Mouse (Mus musculus): ENCODE data around the gene Doc2a. TPM values are rescaled to one million over a fixed set of nuclear protein-coding genes. Genes with fewer than 3 reads are reported as not detected.
A peak's percentile ranks its signal among the peaks of the same experiment; 100 is the strongest.

Doc2a gene
- polyA plus RNA-seq, 1 experiment from 2014 or later: 0.89 TPM

GRCm38 (mm10) chr7:126821835-126822511 lies 25.2 kb upstream of the Doc2a start:
- Histone ChIP-seq H3K4me1 (ENCODE audit: control insufficient read depth, insufficient read depth, low read length) (0 out of 2 replicates have a peak, but pooled peaks cover 3% of the 10 kb centered on the region), H3K9me3 (replicated peaks; ENCODE audit: control insufficient read depth, low read length) (no peaks in the 10 kb centered on the region), H3K27ac (ENCODE audit: low read length) (no peak overlapping the region), H3K27me3 (ENCODE audit: control insufficient read depth, insufficient read depth, low read length) (peaks cover 22% of the 10 kb centered on the region), H3K4me2 (ENCODE audit: low read depth, low read length) (no peak overlapping the region), H3K36me3 (ENCODE audit: control insufficient read depth, insufficient read depth, low read length) (no peaks in the 10 kb centered on the region), H3K9ac (ENCODE audit: low read length) (no peak overlapping the region), H3K4me3 (replicated peaks; ENCODE audit: low read length) (no peak overlapping the region)
- 19% methylated on average over 7 of the region's 7 CpGs for WGBS
- ATAC-seq (ENCODE audit: insufficient read depth, low FRiP score): peak; percentile 25; the same call in 1 of the 2 replicates

- peaks cover 22% of the 10 kb centered on the region for H3K27me3 ChIP-seq (ENCODE audit: control insufficient read depth, insufficient read depth, low read length)
- H3K36me3 ChIP-seq (ENCODE audit: control insufficient read depth, insufficient read depth, low read length): no peaks in the 10 kb centered on the region
- H3K9ac ChIP-seq (ENCODE audit: low read length): no peak overlapping the region
- peak overlapping the region; percentile 54; the same call in 1 of the 2 replicates for H3K4me2 ChIP-seq (ENCODE audit: low read depth, low read length)
- no peak; the same call in 1 of the 2 replicates for ATAC-seq (ENCODE audit: insufficient read depth, low FRiP score)
- WGBS: 20% methylated on average over 9 of the region's 9 CpGs
- peak overlapping the region; percentile 27; the same call in 1 of the 2 replicates for H3K4me3 ChIP-seq (replicated peaks; ENCODE audit: low read length)
- H3K9me3 ChIP-seq (replicated peaks; ENCODE audit: control insufficient read depth, low read length): no peaks in the 10 kb centered on the region
- 0 out of 2 replicates have a peak, but pooled peaks cover 3% of the 10 kb centered on the region for H3K4me1 ChIP-seq (ENCODE audit: control insufficient read depth, insufficient read depth, low read length)
- H3K27ac ChIP-seq (ENCODE audit: low read length): no peak overlapping the region
These were observed 24.5 kb upstream of the Doc2a start for GRCm38 (mm10) chr7:126822741-126823140.

GRCm38 (mm10) chr7:126823202-126823711 lies 24.0 kb upstream of the Doc2a start:
- H3K36me3 ChIP-seq (ENCODE audit: control insufficient read depth, insufficient read depth, low read length): no peaks in the 10 kb centered on the region
- H3K9ac ChIP-seq (ENCODE audit: low read length): peak overlapping the region; percentile 49; the same call in 1 of the 2 replicates
- WGBS: under 1% methylated on average over 18 of the region's 19 CpGs
- ATAC-seq (ENCODE audit: insufficient read depth, low FRiP score): no peak
- no peaks in the 10 kb centered on the region for H3K9me3 ChIP-seq (replicated peaks; ENCODE audit: control insufficient read depth, low read length)
- no peak overlapping the region for H3K27ac ChIP-seq (ENCODE audit: low read length)
- H3K4me1 ChIP-seq (ENCODE audit: control insufficient read depth, insufficient read depth, low read length): 0 out of 2 replicates have a peak, but pooled peaks cover 3% of the 10 kb centered on the region
- H3K4me2 ChIP-seq (ENCODE audit: low read depth, low read length): peak overlapping the region; percentile 54
- H3K27me3 ChIP-seq (ENCODE audit: control insufficient read depth, insufficient read depth, low read length): peaks cover 22% of the 10 kb centered on the region
- H3K4me3 ChIP-seq (replicated peaks; ENCODE audit: low read length): peak overlapping the region; percentile 27

DNA sequence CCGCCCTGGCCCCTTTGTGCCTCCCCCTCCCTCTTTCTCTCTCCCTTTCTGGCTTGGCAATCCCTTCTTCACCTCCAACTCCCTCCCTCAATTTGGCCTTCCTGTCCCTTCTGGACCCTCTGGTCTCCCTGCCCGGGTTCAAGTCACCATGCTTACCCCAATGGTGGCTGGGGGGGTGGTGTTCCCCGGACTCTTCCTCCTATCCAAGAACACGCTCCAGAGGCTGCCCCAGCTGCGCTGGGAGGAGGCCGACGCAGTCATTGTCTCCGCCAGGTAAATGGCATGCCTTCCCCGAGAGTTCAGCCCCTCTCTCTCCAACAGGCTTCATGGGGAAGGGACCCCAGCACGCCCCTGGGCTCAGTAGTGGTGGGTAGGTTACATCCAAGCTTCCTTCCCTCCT lies 23.3 kb upstream of the Doc2a start:
- Histone ChIP-seq H3K4me3 (replicated peaks; ENCODE audit: low read length) (no peak overlapping the region), H3K27me3 (ENCODE audit: control insufficient read depth, insufficient read depth, low read length) (peaks cover 22% of the 10 kb centered on the region), H3K9ac (ENCODE audit: low read length) (no peak overlapping the region), H3K27ac (ENCODE audit: low read length) (no peak overlapping the region), H3K36me3 (ENCODE audit: control insufficient read depth, insufficient read depth, low read length) (no peaks in the 10 kb centered on the region), H3K9me3 (replicated peaks; ENCODE audit: control insufficient read depth, low read length) (no peaks in the 10 kb centered on the region), H3K4me1 (ENCODE audit: control insufficient read depth, insufficient read depth, low read length) (0 out of 2 replicates have a peak, but pooled peaks cover 3% of the 10 kb centered on the region), H3K4me2 (ENCODE audit: low read depth, low read length) (no peak overlapping the region)
- ATAC-seq (ENCODE audit: insufficient read depth, low FRiP score): no peak; the same call in 1 of the 2 replicates
- WGBS: 14% methylated on average over 10 of the region's 10 CpGs

DNA sequence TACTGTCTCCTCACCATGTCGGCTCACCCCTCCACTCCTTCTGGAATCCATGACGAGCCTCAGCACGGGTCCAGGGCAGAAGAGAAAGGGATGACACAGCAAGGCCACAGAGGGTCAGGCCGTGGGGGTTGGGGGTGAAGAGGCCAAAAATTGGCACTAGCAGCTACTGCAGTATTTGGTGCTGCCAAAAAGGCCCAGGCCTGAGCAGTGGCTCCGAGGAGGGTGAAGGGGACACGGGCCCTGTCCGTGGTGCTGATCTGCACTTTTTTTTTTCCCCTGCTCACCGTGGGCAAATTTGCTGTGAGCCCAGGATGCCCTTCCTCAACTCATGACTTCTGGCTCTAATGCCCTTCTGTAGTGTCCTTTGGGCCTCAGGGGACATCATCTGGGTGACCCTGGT lies 21.8 kb upstream of the Doc2a start:
- 19% methylated on average over 8 of the region's 8 CpGs for WGBS
- Histone ChIP-seq H3K27ac (ENCODE audit: low read length) (no peak overlapping the region), H3K9me3 (replicated peaks; ENCODE audit: control insufficient read depth, low read length) (no peaks in the 10 kb centered on the region), H3K4me2 (ENCODE audit: low read depth, low read length) (no peak overlapping the region), H3K9ac (ENCODE audit: low read length) (no peak overlapping the region), H3K4me3 (replicated peaks; ENCODE audit: low read length) (no peak overlapping the region), H3K36me3 (ENCODE audit: control insufficient read depth, insufficient read depth, low read length) (no peaks in the 10 kb centered on the region), H3K27me3 (ENCODE audit: control insufficient read depth, insufficient read depth, low read length) (peaks cover 22% of the 10 kb centered on the region), H3K4me1 (ENCODE audit: control insufficient read depth, insufficient read depth, low read length) (0 out of 2 replicates have a peak, but pooled peaks cover 3% of the 10 kb centered on the region)
- ATAC-seq (ENCODE audit: insufficient read depth, low FRiP score): no peak

DNA sequence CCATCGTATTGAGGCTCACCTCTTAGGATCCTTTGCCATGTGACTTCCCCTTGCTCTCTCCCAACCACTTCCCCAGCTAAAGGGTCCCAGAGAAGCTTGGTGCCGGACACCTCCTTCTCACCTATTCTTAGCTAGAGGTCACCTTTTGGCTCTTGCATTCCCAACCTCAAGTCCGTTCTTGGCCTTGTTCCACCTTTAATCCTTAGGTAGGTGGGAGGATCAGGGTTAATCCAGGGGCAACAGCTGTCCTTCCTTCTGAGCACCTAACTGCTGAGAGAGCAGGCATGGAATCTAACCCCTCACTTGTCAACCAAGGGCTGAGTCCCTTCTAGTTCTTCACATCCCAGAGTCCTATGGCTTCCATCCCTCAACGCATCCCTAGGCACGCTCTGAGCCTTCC lies 21.3 kb upstream of the Doc2a start:
- H3K27ac ChIP-seq (ENCODE audit: low read length): no peak overlapping the region
- no peak overlapping the region for H3K4me2 ChIP-seq (ENCODE audit: low read depth, low read length)
- WGBS: 65% methylated on average over 5 of the region's 5 CpGs
- no peak overlapping the region for H3K4me3 ChIP-seq (replicated peaks; ENCODE audit: low read length)
- no peaks in the 10 kb centered on the region for H3K9me3 ChIP-seq (replicated peaks; ENCODE audit: control insufficient read depth, low read length)
- 0 out of 2 replicates have a peak, but pooled peaks cover 3% of the 10 kb centered on the region for H3K4me1 ChIP-seq (ENCODE audit: control insufficient read depth, insufficient read depth, low read length)
- H3K36me3 ChIP-seq (ENCODE audit: control insufficient read depth, insufficient read depth, low read length): no peaks in the 10 kb centered on the region
- H3K9ac ChIP-seq (ENCODE audit: low read length): no peak overlapping the region
- ATAC-seq (ENCODE audit: insufficient read depth, low FRiP score): no peak
- peaks cover 22% of the 10 kb centered on the region for H3K27me3 ChIP-seq (ENCODE audit: control insufficient read depth, insufficient read depth, low read length)

- ATAC-seq (ENCODE audit: insufficient read depth, low FRiP score): no peak
- Histone ChIP-seq H3K27ac (ENCODE audit: low read length) (no peak within 1 kb of the TSS), H3K9me3 (replicated peaks; ENCODE audit: control insufficient read depth, low read length) (no peaks in the 10 kb centered on the region), H3K9ac (ENCODE audit: low read length) (no peak within 1 kb of the TSS), H3K27me3 (ENCODE audit: control insufficient read depth, insufficient read depth, low read length) (no peaks in the 10 kb centered on the region), H3K36me3 (ENCODE audit: control insufficient read depth, insufficient read depth, low read length) (no peaks in the 10 kb centered on the region), H3K4me3 (replicated peaks; ENCODE audit: low read length) (peak within 1 kb of the TSS; percentile 33), H3K4me2 (ENCODE audit: low read depth, low read length) (peak within 1 kb of the TSS; percentile 55), H3K4me1 (ENCODE audit: control insufficient read depth, insufficient read depth, low read length) (no peaks in the 10 kb centered on the region)
- WGBS: 60% methylated on average over 5 of the region's 5 CpGs
These were observed 15.7 kb upstream of the Doc2a start, which contains the start of gene 4930451I11Rik for GRCm38 (mm10) chr7:126831539-126831938. TSS of gene 4930451I11Rik (minus strand) at chr7:126831639.

DNA sequence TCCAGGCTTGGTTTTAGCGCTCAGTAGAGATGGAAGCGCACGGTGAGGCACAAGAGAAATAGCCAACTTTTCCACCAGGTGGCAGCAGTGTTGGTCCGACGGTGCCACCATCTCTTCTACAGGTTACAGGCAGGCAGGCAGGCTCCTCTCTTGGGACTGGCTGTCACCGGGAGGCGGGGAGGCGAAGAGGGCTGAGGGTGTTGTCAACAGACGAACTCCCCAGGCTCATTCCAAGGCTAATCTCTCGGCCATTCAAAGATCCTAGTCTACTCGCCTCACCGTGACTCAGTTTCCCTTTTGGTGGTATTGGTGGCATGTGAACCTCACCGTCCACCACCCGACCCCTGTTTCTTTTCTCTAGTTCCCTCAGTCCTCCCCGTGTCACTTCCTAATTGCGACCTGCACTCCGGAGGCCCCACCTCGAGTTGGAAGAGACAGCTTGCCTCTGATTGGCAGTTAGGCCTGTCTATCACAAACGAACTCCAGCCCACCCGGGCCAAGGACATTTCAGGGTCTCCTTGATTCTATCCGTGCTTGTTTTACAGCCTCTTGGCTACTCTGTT lies 15.1 kb upstream of the Doc2a start:
- 2% methylated on average over 21 of the region's 21 CpGs for WGBS
- Histone ChIP-seq H3K9ac (ENCODE audit: low read length) (no peak overlapping the region), H3K9me3 (replicated peaks; ENCODE audit: control insufficient read depth, low read length) (no peaks in the 10 kb centered on the region), H3K4me2 (ENCODE audit: low read depth, low read length) (peak overlapping the region; percentile 55), H3K27me3 (ENCODE audit: control insufficient read depth, insufficient read depth, low read length) (no peaks in the 10 kb centered on the region), H3K4me3 (replicated peaks; ENCODE audit: low read length) (peak overlapping the region; percentile 33), H3K27ac (ENCODE audit: low read length) (no peak overlapping the region), H3K36me3 (ENCODE audit: control insufficient read depth, insufficient read depth, low read length) (no peaks in the 10 kb centered on the region), H3K4me1 (ENCODE audit: control insufficient read depth, insufficient read depth, low read length) (no peaks in the 10 kb centered on the region)
- peak; percentile 77 for ATAC-seq (ENCODE audit: insufficient read depth, low FRiP score)

- Histone ChIP-seq H3K4me2 (ENCODE audit: low read depth, low read length) (no peak overlapping the region), H3K9ac (ENCODE audit: low read length) (no peak overlapping the region), H3K36me3 (ENCODE audit: control insufficient read depth, insufficient read depth, low read length) (no peaks in the 10 kb centered on the region), H3K9me3 (replicated peaks; ENCODE audit: control insufficient read depth, low read length) (no peaks in the 10 kb centered on the region), H3K27me3 (ENCODE audit: control insufficient read depth, insufficient read depth, low read length) (no peaks in the 10 kb centered on the region), H3K4me3 (replicated peaks; ENCODE audit: low read length) (no peak overlapping the region), H3K4me1 (ENCODE audit: control insufficient read depth, insufficient read depth, low read length) (no peaks in the 10 kb centered on the region), H3K27ac (ENCODE audit: low read length) (no peak overlapping the region)
- no peak for ATAC-seq (ENCODE audit: insufficient read depth, low FRiP score)
- 81% methylated on average over 1 of the region's 1 CpGs for WGBS
These were observed 13.9 kb upstream of the Doc2a start for GRCm38 (mm10) chr7:126833294-126833693.

All from stomach, embryonic 16.5 days (tissue).